Mouse (Mus musculus) hindbrain, embryonic 16.5 days (tissue): ENCODE measurements around the gene Atp8b5. TPM values are rescaled to one million over a fixed set of nuclear protein-coding genes. Genes with fewer than 3 reads are reported as not detected.

Source experiments
- ATAC-seq: fragments of 200-750 bp; cut with Nextera tagmentation; 2 replicates; pipeline ENCODE4 v1.8.0; 2017; ENCODE audit warnings: moderate TSS enrichment, moderate library complexity
- H3K27ac ChIP-seq: fragments of 300-500 bp; sonication (generic); 2 replicates; pipeline ENCODE4 v1.5.1; 2014; ENCODE audit warnings: low read depth, mild to moderate bottlenecking, control low read depth, low read length, moderate library complexity
- H3K27me3 ChIP-seq: fragments of 300-500 bp; sonication (generic); replicated peaks from 2 replicates; pipeline ENCODE4 v1.6.1; 2014; ENCODE audit warnings: low read length; ENCODE audit not compliant: control insufficient read depth, insufficient read depth
- H3K36me3 ChIP-seq: fragments of 300-500 bp; sonication (generic); 2 replicates; pipeline ENCODE4 v1.6.1; 2014; ENCODE audit warnings: mild to moderate bottlenecking, low read length, moderate library complexity, mixed read lengths; ENCODE audit not compliant: control insufficient read depth, insufficient read depth
- H3K4me1 ChIP-seq: fragments of 300-500 bp; sonication (generic); 2 replicates; pipeline ENCODE4 v1.6.1; 2014; ENCODE audit warnings: low read depth, low read length; ENCODE audit not compliant: control insufficient read depth, insufficient read depth
- H3K4me2 ChIP-seq: fragments of 300-500 bp; sonication (generic); 2 replicates; pipeline ENCODE4 v1.6.1; 2014; ENCODE audit warnings: mild to moderate bottlenecking, low read length, control low read depth, moderate library complexity
- H3K4me3 ChIP-seq: fragments of 300-500 bp; sonication (generic); 2 replicates; pipeline ENCODE4 v1.5.1; 2014; ENCODE audit warnings: mild to moderate bottlenecking, low read length, control low read depth, moderate library complexity
- H3K9ac ChIP-seq: fragments of 300-500 bp; sonication (generic); 2 replicates; pipeline ENCODE4 v1.6.1; 2014; ENCODE audit warnings: low read depth, mild to moderate bottlenecking, control low read depth, low read length, moderate library complexity
- H3K9me3 ChIP-seq: fragments of 300-500 bp; sonication (generic); 2 replicates; pipeline ENCODE4 v1.6.1; 2014; ENCODE audit warnings: mild to moderate bottlenecking, low read length, moderate library complexity; ENCODE audit not compliant: control insufficient read depth
- WGBS: fragments of 180-500 bp; shearing (Covaris S2); extraction: QIAGEN DNeasy Blood & Tissue Kit; methylation state at CpG from one replicate; pipeline ENCODE4 v1.1.7; 2014; 5-methylcytosine and 5-hydroxymethylcytosine counted together
- polyA plus RNA-seq: library from polyadenylated mRNA; unstranded; fragments of >200 nt; fragmentation: Nextera tagmentation; extraction: Ambion mirVana; gene quantifications from 2 replicates; pipeline ENCODE4 v1.2.1, GENCODE M21; 2015

Gene Atp8b5
- polyA plus RNA-seq, 1 experiment from 2014 or later: 0.60 TPM

GRCm38 (mm10) chr4:43367787-43368186, 100.8 kb downstream of the Atp8b5 start:
- no peak overlapping the region for H3K9ac ChIP-seq
- H3K4me1 ChIP-seq: no peaks in the 10 kb centered on the region
- H3K36me3 ChIP-seq: no peaks in the 10 kb centered on the region
- no peaks in the 10 kb centered on the region for H3K27me3 ChIP-seq
- WGBS: 94% methylated on average over 9 of the region's 9 CpGs
- H3K4me2 ChIP-seq: no peak overlapping the region
- no peak overlapping the region for H3K4me3 ChIP-seq
- no peaks in the 10 kb centered on the region for H3K9me3 ChIP-seq
- ATAC-seq: no peak
- H3K27ac ChIP-seq: no peak overlapping the region

DNA sequence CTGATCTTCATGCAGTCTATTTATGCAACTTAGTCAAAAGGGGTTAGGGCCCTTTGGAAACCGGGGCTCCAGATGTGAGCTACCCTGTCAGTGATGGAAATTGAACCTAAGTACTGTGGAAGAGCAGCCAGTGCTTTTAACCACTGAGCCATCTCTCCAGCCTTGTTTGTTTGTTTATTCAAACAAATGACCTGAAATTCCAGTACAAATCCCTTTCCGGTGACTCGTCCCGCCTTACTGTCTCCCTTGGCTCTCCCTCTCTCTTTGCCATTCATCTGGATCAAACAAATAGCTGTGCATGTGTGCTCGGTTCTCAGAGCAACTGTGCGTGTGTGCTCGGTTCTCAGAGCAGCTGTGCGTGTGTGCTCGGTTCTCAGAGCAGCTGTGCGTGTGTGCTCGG, 104.4 kb downstream of the Atp8b5 start:
- no peak overlapping the region for H3K9ac ChIP-seq
- no peak overlapping the region for H3K27ac ChIP-seq

DNA sequence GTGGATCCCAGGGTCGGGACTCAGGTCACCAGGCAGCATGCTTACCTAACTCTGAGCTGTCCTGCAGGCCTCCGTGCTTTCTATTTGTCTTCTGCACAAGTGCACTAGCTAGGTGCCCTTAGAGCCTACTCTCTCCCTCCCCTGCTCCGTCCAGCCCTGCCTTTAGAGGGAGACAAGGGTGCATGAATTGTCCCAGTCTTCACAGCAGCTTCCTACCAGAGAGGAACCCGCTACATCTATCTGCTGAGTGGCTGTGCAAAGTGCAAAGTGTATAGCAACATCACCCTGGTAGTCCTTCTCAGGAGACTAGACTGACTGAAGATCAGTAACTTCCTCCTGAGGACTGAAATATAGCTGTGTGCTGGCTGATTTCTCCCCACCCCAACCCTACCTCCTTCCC, 105.2 kb downstream of the Atp8b5 start:
- Histone ChIP-seq H3K27me3 (no peaks in the 10 kb centered on the region), H3K4me2 (no peak overlapping the region), H3K27ac (no peak overlapping the region), H3K36me3 (no peaks in the 10 kb centered on the region), H3K4me1 (no peaks in the 10 kb centered on the region), H3K4me3 (no peak overlapping the region), H3K9me3 (no peaks in the 10 kb centered on the region), H3K9ac (no peak overlapping the region)
- 72% methylated on average over 4 of the region's 4 CpGs for WGBS
- ATAC-seq: no peak

More for the DNA sequence above, 104.4 kb downstream of the Atp8b5 start:
- WGBS: 66% methylated on average over 9 of the region's 11 CpGs
- Histone ChIP-seq H3K9me3 (no peaks in the 10 kb centered on the region), H3K27me3 (no peaks in the 10 kb centered on the region), H3K4me1 (no peaks in the 10 kb centered on the region), H3K4me2 (no peak overlapping the region), H3K36me3 (no peaks in the 10 kb centered on the region), H3K4me3 (no peak overlapping the region)
- ATAC-seq: no peak

GRCm38 (mm10) chr4:43374266-43374665, 107.3 kb downstream of the Atp8b5 start:
- Histone ChIP-seq H3K4me2 (no peak overlapping the region), H3K27ac (no peak overlapping the region), H3K9ac (no peak overlapping the region), H3K36me3 (no peaks in the 10 kb centered on the region), H3K27me3 (no peaks in the 10 kb centered on the region), H3K4me3 (no peak overlapping the region), H3K4me1 (no peaks in the 10 kb centered on the region), H3K9me3 (no peaks in the 10 kb centered on the region)
- WGBS: 88% methylated on average over 4 of the region's 4 CpGs
- no peak for ATAC-seq

DNA sequence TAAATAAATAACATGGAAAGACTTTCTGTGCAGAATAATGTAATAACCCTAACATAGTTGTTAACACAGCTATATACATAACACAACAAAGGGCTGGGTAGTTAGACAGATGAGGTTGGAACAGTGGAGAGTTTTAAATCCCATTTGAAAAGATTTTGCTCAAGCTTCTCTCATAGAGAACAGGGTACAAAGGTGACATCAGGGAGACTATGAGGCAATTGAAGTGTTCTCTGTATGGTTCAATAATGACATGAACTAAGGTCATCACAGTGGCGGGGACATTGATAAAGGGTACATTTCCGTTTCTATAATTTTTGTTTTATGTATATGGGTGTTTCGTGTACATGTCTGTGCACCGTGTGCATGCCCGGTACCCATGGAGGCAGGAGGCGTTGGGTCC, 112.6 kb downstream of the Atp8b5 start:
- no peaks in the 10 kb centered on the region for H3K9me3 ChIP-seq
- H3K4me1 ChIP-seq: peaks cover 24% of the 10 kb centered on the region
- no peak overlapping the region for H3K27ac ChIP-seq
- H3K9ac ChIP-seq: no peak overlapping the region
- no peak for ATAC-seq
- no peak overlapping the region for H3K4me2 ChIP-seq
- no peak overlapping the region for H3K4me3 ChIP-seq
- no peaks in the 10 kb centered on the region for H3K36me3 ChIP-seq
- WGBS: 95% methylated on average over 6 of the region's 6 CpGs
- no peaks in the 10 kb centered on the region for H3K27me3 ChIP-seq

DNA sequence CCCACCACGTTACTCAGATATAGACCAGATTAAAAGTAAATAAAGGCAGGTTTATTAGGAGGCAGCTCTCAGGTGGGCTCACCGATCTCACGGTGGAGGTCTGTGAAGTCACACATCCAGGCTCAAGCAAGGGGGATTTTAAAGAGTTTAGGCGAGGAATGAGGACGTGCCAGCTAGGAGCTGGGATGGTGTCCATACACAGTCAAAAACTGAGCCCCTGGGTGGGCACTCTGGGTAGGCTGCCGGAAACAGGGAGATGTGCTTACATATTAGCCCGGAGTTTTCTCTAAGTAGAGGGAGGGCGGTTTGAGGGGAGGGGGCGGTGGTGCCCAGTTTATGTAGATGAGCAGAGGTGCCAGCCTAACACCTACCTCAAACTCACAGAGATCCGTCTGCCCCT, 114.0 kb downstream of the Atp8b5 start:
- peak; percentile 5; the same call in 1 of the 2 replicates for ATAC-seq
- Histone ChIP-seq H3K27ac (no peak overlapping the region; the same call in 1 of the 2 replicates), H3K9me3 (no peaks in the 10 kb centered on the region), H3K36me3 (no peaks in the 10 kb centered on the region), H3K27me3 (no peaks in the 10 kb centered on the region), H3K9ac (peak overlapping the region; percentile 81), H3K4me2 (peak overlapping the region; percentile 88), H3K4me1 (peaks cover 24% of the 10 kb centered on the region), H3K4me3 (peak overlapping the region; percentile 62)
- 53% methylated on average over 10 of the region's 10 CpGs for WGBS

- peak within 1 kb of the TSS; percentile 88 for H3K4me2 ChIP-seq
- H3K36me3 ChIP-seq: no peaks in the 10 kb centered on the region
- peak; percentile 95 for ATAC-seq
- peak within 1 kb of the TSS; percentile 80 for H3K27ac ChIP-seq
- peaks cover 24% of the 10 kb centered on the region for H3K4me1 ChIP-seq
- peak within 1 kb of the TSS; percentile 62 for H3K4me3 ChIP-seq
- no peaks in the 10 kb centered on the region for H3K27me3 ChIP-seq
- peak within 1 kb of the TSS; percentile 81 for H3K9ac ChIP-seq
- under 1% methylated on average over 62 of the region's 63 CpGs for WGBS
- H3K9me3 ChIP-seq: no peaks in the 10 kb centered on the region
Observed at GRCm38 (mm10) chr4:43381408-43382154, 114.6 kb downstream of the Atp8b5 start, which contains the start of gene Rusc2. Gene Rusc2, plus strand, starts transcription at chr4:43381979.

DNA sequence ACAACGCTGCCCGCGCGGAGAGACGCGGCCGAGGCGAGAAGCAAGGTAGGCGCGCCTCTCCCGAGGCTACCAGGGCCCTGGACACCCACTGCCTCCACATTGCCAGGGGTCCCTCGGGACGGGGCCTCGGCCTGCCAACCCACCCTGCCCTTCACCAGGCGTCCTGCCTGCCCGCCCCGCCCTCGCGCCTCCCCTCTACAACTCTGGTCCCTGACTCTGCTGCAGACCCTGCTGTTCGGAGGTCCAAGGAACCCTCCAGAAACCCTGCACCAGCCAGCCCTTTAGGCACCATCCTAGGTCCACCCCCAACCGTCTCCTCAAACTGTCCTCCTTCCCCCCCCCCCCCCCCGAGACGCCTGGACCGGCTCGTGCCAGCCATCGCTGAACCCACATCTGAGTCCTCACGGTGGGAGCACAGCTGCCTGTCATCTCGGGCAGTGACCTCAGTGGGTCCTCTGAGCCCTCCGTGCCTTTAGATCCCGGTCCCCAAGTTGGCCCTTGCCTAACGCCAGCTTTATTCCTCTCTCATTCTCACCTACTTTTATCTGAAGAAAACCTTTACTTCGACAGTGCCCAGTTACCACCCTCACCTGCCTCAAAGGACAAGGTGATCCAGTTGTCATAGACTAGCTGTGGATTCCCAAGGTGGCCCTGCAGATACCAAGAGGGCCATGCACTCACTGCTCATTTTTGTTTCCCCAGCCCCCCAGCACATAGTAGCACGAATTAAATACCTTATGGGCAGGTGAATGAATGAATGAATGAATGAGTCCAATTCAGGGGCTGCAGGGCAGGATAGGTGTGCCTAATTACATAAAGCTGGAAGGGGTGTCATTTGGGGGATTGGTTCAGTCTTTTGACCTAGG, 115.4 kb downstream of the Atp8b5 start:
- peak; percentile 79 for ATAC-seq
- H3K27me3 ChIP-seq: no peaks in the 10 kb centered on the region
- H3K4me3 ChIP-seq: peak overlapping the region; percentile 62
- no peaks in the 10 kb centered on the region for H3K9me3 ChIP-seq
- no peaks in the 10 kb centered on the region for H3K36me3 ChIP-seq
- peak overlapping the region; percentile 88 for H3K4me2 ChIP-seq
- H3K27ac ChIP-seq: peak overlapping the region; percentile 80
- peak overlapping the region; percentile 81 for H3K9ac ChIP-seq
- 5% methylated on average over 20 of the region's 33 CpGs for WGBS
- H3K4me1 ChIP-seq: peaks cover 24% of the 10 kb centered on the region
